Mouse (Mus musculus) lung, embryonic 14.5 days (tissue): ENCODE measurements around the gene Ttc28. TPM values are rescaled to one million over a fixed set of nuclear protein-coding genes. Genes with fewer than 3 reads are reported as not detected.

Source experiments
- ATAC-seq: fragments of 200-750 bp; cut with Nextera tagmentation; 2 replicates; pipeline ENCODE4 v1.8.0; 2017; ENCODE audit warnings: mild to moderate bottlenecking, moderate TSS enrichment, moderate library complexity; ENCODE audit not compliant: insufficient read depth
- DNase-seq: peaks from one replicate; pipeline ENCODE4 v3.0.0-alpha.2; 2015
- H3K27ac ChIP-seq: fragments of 300-500 bp; sonication (generic); 2 replicates; pipeline ENCODE4 v1.5.1; 2014; ENCODE audit warnings: low read depth, mild to moderate bottlenecking, moderate library complexity
- H3K27me3 ChIP-seq: fragments of 300-500 bp; sonication (generic); 2 replicates; pipeline ENCODE4 v1.6.1; 2014; ENCODE audit warnings: low read length, control low read depth; ENCODE audit not compliant: insufficient read depth
- H3K36me3 ChIP-seq: fragments of 300-500 bp; sonication (generic); 2 replicates; pipeline ENCODE4 v1.6.1; 2014; ENCODE audit warnings: control low read depth; ENCODE audit not compliant: insufficient read depth
- H3K4me1 ChIP-seq: fragments of 300-500 bp; sonication (generic); 2 replicates; pipeline ENCODE4 v1.6.1; 2014; ENCODE audit warnings: antibody characterized with exemption, control low read depth; ENCODE audit not compliant: insufficient read depth
- H3K4me2 ChIP-seq: fragments of 300-500 bp; sonication (generic); 2 replicates; pipeline ENCODE4 v1.6.1; 2014; ENCODE audit warnings: mild to moderate bottlenecking
- H3K4me3 ChIP-seq: fragments of 300-500 bp; sonication (generic); 2 replicates; pipeline ENCODE4 v1.5.1; 2014; ENCODE audit warnings: low read depth, low read length
- H3K9ac ChIP-seq: fragments of 300-500 bp; sonication (generic); 2 replicates; pipeline ENCODE4 v1.6.1; 2014
- H3K9me3 ChIP-seq: fragments of 300-500 bp; sonication (generic); 2 replicates; pipeline ENCODE4 v1.6.1; 2016; ENCODE audit warnings: low read depth, low read length, control low read depth
- CTCF ChIP-seq: IDR thresholded peaks from 2 replicates; pipeline ENCODE4 v1.5.1; 2016; ENCODE audit warnings: antibody characterized with exemption, low read depth
- WGBS: fragments of 180-500 bp; shearing (Covaris S2); extraction: QIAGEN DNeasy Blood & Tissue Kit; methylation state at CpG from one replicate; pipeline ENCODE4 v1.1.7; 2014; 5-methylcytosine and 5-hydroxymethylcytosine counted together
- polyA plus RNA-seq: library from polyadenylated mRNA; unstranded; fragments of >200 nt; fragmentation: Nextera tagmentation; extraction: Ambion mirVana; gene quantifications from 2 replicates; pipeline ENCODE4 v1.2.1, GENCODE M21; 2014

Gene Ttc28
- polyA plus RNA-seq, 1 experiment from 2014 or later = 15.2 TPM

DNA sequence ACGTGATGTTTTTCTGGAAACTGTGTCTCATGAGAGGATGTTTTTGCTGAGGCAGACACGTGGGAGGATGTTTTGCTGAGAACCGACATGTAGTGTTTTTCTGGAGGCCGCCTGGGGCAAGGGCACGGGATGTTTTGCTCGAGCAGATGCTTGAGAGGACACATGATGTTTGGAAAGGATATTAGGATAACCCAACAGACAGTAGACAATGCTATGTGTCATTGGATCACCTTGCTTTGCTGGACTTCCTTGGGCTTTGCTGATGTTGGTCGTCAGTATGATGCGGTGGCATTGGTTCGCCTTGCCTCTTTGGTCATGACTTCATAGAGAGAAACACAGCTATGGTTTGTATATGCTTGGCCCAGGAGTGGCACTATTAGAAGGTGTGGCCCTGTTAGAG lies 434.2 kb downstream of the Ttc28 start:
- no peaks in the 10 kb centered on the region for H3K4me1 ChIP-seq
- H3K4me3 ChIP-seq = no peak overlapping the region
- DNase-seq (no peak), ATAC-seq (no peak)
- no peak for TF ChIP-seq CTCF
- H3K9ac ChIP-seq = no peak overlapping the region
- no peaks in the 10 kb centered on the region for H3K9me3 ChIP-seq
- no peaks in the 10 kb centered on the region for H3K27me3 ChIP-seq
- H3K4me2 ChIP-seq = no peak overlapping the region
- H3K36me3 ChIP-seq = no peaks in the 10 kb centered on the region
- WGBS = 86% methylated on average over 9 of the region's 9 CpGs
- no peak overlapping the region for H3K27ac ChIP-seq

DNA sequence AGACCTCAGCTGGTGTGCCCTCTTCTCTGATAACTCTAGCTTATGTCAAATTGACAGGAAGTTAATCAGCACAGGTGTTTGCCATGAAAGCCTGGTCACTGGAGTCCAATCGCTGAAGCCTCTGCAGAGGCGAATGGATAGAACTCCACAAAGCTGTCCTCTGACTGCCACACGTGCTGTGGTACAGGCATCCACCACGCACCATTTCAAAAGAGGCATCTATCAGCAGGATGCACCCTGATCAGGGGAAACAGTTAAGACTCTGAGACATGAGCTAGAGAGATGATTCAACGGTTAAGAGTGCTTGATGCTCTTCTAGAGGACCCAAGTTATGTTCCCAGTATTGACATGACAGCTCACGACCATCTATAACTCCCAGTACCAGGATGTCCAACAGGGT lies 435.5 kb downstream of the Ttc28 start:
- WGBS = 85% methylated on average over 6 of the region's 6 CpGs
- no peak for ATAC-seq
- no peak overlapping the region for H3K9ac ChIP-seq
- no peak overlapping the region for H3K4me2 ChIP-seq
- no peak for TF ChIP-seq CTCF
- no peaks in the 10 kb centered on the region for H3K9me3 ChIP-seq
- no peaks in the 10 kb centered on the region for H3K27me3 ChIP-seq
- no peaks in the 10 kb centered on the region for H3K4me1 ChIP-seq
- H3K27ac ChIP-seq = no peak overlapping the region
- no peak for DNase-seq
- H3K4me3 ChIP-seq = no peak overlapping the region
- no peaks in the 10 kb centered on the region for H3K36me3 ChIP-seq

DNA sequence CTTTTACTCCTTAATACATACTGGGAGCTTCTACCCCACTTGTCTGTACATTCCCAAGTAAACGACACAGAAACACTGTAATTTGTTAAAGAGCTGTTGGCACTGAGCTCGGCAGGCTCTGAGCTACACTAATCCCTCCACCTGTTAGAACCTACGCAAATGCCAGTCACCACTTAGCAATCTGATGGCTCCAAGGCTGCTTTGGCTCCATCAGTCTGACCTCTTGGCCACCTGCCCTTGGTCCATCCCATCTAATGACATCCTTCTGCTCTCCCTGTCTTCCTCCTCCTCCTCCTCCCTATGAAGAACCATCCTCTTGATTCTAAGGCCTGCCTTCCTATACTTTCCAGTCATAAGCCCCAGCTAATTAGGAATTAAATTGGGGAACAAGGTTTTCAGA lies 437.9 kb downstream of the Ttc28 start:
- H3K36me3 ChIP-seq = no peaks in the 10 kb centered on the region
- H3K4me2 ChIP-seq = no peak overlapping the region
- no peaks in the 10 kb centered on the region for H3K4me1 ChIP-seq
- no peaks in the 10 kb centered on the region for H3K9me3 ChIP-seq
- 54% methylated on average over 3 of the region's 3 CpGs for WGBS
- TF ChIP-seq CTCF = no peak
- no peak overlapping the region for H3K9ac ChIP-seq
- DNase-seq (no peak), ATAC-seq (no peak)
- no peaks in the 10 kb centered on the region for H3K27me3 ChIP-seq
- H3K4me3 ChIP-seq = no peak overlapping the region
- no peak overlapping the region for H3K27ac ChIP-seq

- ATAC-seq (no peak), DNase-seq (no peak)
- Histone ChIP-seq H3K4me2 (no peak overlapping the region), H3K4me1 (no peaks in the 10 kb centered on the region), H3K27me3 (no peaks in the 10 kb centered on the region), H3K27ac (no peak overlapping the region), H3K9ac (no peak overlapping the region), H3K9me3 (no peaks in the 10 kb centered on the region), H3K4me3 (no peak overlapping the region), H3K36me3 (no peaks in the 10 kb centered on the region)
- WGBS = 51% methylated on average over 1 of the region's 1 CpGs
- no peak for TF ChIP-seq CTCF
Measured at GRCm38 (mm10) chr5:111318946-111319345, 439.3 kb downstream of the Ttc28 start.

- peak; percentile 22 for TF ChIP-seq CTCF
- H3K27me3 ChIP-seq = no peaks in the 10 kb centered on the region
- no peak overlapping the region for H3K9ac ChIP-seq
- DNase-seq (peak; percentile 8), ATAC-seq (no peak)
- H3K4me3 ChIP-seq = no peak overlapping the region
- H3K4me2 ChIP-seq = no peak overlapping the region
- no peaks in the 10 kb centered on the region for H3K36me3 ChIP-seq
- WGBS = 6% methylated on average over 1 of the region's 1 CpGs
- no peaks in the 10 kb centered on the region for H3K9me3 ChIP-seq
- H3K27ac ChIP-seq = no peak overlapping the region
- H3K4me1 ChIP-seq = no peaks in the 10 kb centered on the region
Measured at GRCm38 (mm10) chr5:111325813-111326212, 446.2 kb downstream of the Ttc28 start.

- H3K4me3 ChIP-seq = no peak overlapping the region
- no peaks in the 10 kb centered on the region for H3K36me3 ChIP-seq
- no peaks in the 10 kb centered on the region for H3K27me3 ChIP-seq
- no peak for TF ChIP-seq CTCF
- H3K27ac ChIP-seq = no peak overlapping the region
- H3K9ac ChIP-seq = no peak overlapping the region
- H3K4me2 ChIP-seq = no peak overlapping the region
- DNase-seq (peak; percentile 31), ATAC-seq (no peak)
- 71% methylated on average over 7 of the region's 7 CpGs for WGBS
- H3K9me3 ChIP-seq = no peaks in the 10 kb centered on the region
- H3K4me1 ChIP-seq = no peaks in the 10 kb centered on the region; the same call in 1 of the 2 replicates
Measured at GRCm38 (mm10) chr5:111327420-111327819, 447.8 kb downstream of the Ttc28 start.

- Histone ChIP-seq H3K4me2 (peak overlapping the region; percentile 76), H3K27ac (peak overlapping the region; percentile 86), H3K9me3 (no peaks in the 10 kb centered on the region), H3K9ac (peak overlapping the region; percentile 92), H3K36me3 (peaks cover 3% of the 10 kb centered on the region; the same call in 1 of the 2 replicates), H3K4me1 (no peaks in the 10 kb centered on the region; the same call in 1 of the 2 replicates), H3K4me3 (peak overlapping the region; percentile 94), H3K27me3 (no peaks in the 10 kb centered on the region)
- TF ChIP-seq CTCF = no peak
- WGBS = 23% methylated on average over 10 of the region's 10 CpGs
- ATAC-seq (peak; percentile 26), DNase-seq (no peak)
Measured at GRCm38 (mm10) chr5:111329782-111330416, 450.3 kb downstream of the Ttc28 start.
